Mouse (Mus musculus) forebrain, embryonic 15.5 days (tissue): Measurements from ENCODE around the gene Tgfbr3l. TPM values are rescaled to one million over a fixed set of nuclear protein-coding genes. Genes with fewer than 3 reads are reported as not detected.

Source experiments
- ATAC-seq: fragments of 200-750 bp; cut with Nextera tagmentation; replicated peaks from 2 replicates; pipeline ENCODE4 v1.8.0; 2017; ENCODE audit warnings: mild to moderate bottlenecking, moderate TSS enrichment, moderate library complexity
- H3K27ac ChIP-seq: fragments of 300-500 bp; sonication (generic); replicated peaks from 2 replicates; pipeline ENCODE4 v1.5.1; 2015; ENCODE audit warnings: mild to moderate bottlenecking, inconsistent platforms
- H3K27me3 ChIP-seq: fragments of 300-500 bp; sonication (generic); 2 replicates; pipeline ENCODE4 v1.6.1; 2015; ENCODE audit warnings: inconsistent platforms
- H3K36me3 ChIP-seq: fragments of 300-500 bp; sonication (generic); 2 replicates; pipeline ENCODE4 v1.6.1; 2015; ENCODE audit warnings: mild to moderate bottlenecking, inconsistent platforms
- H3K4me1 ChIP-seq: fragments of 300-500 bp; sonication (generic); 2 replicates; pipeline ENCODE4 v1.6.1; 2015; ENCODE audit warnings: inconsistent platforms
- H3K4me2 ChIP-seq: fragments of 300-500 bp; sonication (generic); replicated peaks from 2 replicates; pipeline ENCODE4 v1.6.1; 2015; ENCODE audit warnings: mild to moderate bottlenecking, inconsistent platforms
- H3K4me3 ChIP-seq: fragments of 300-500 bp; sonication (generic); 2 replicates; pipeline ENCODE4 v1.5.1; 2015; ENCODE audit warnings: mild to moderate bottlenecking, inconsistent platforms
- H3K9ac ChIP-seq: fragments of 300-500 bp; sonication (generic); replicated peaks from 2 replicates; pipeline ENCODE4 v1.6.1; 2015; ENCODE audit warnings: mild to moderate bottlenecking, inconsistent platforms
- H3K9me3 ChIP-seq: fragments of 300-500 bp; sonication (generic); 2 replicates; pipeline ENCODE4 v1.6.1; 2016; ENCODE audit warnings: inconsistent platforms
- WGBS: fragments of 180-500 bp; shearing (Covaris S2); methylation state at CpG from one replicate; pipeline ENCODE4 v1.1.7; 2015; ENCODE audit warnings: mixed read lengths; 5-methylcytosine and 5-hydroxymethylcytosine counted together
- polyA plus RNA-seq: library from polyadenylated mRNA; unstranded; fragments of >200 nt; fragmentation: Nextera tagmentation; extraction: Ambion mirVana; gene quantifications from 2 replicates; pipeline ENCODE4 v1.2.1, GENCODE M21; 2015

Tgfbr3l gene
- polyA plus RNA-seq, 1 experiment from 2014 or later: 3.4 TPM

- Histone ChIP-seq H3K27me3 (no peaks in the 10 kb centered on the region), H3K36me3 (peaks cover 89% of the 10 kb centered on the region), H3K4me2 (no peak overlapping the region), H3K9me3 (no peaks in the 10 kb centered on the region), H3K9ac (no peak overlapping the region), H3K27ac (no peak overlapping the region), H3K4me3 (no peak overlapping the region), H3K4me1 (no peaks in the 10 kb centered on the region)
- ATAC-seq: no peak
- 86% methylated on average over 5 of the region's 5 CpGs for WGBS
These were observed 44.7 kb downstream of the Tgfbr3l start for GRCm38 (mm10) chr8:4292738-4293137.

- Histone ChIP-seq H3K4me1 (no peaks in the 10 kb centered on the region), H3K36me3 (peaks cover 88% of the 10 kb centered on the region), H3K4me2 (no peak overlapping the region), H3K4me3 (no peak overlapping the region), H3K27ac (no peak overlapping the region), H3K27me3 (no peaks in the 10 kb centered on the region), H3K9ac (no peak overlapping the region), H3K9me3 (no peaks in the 10 kb centered on the region)
- 96% methylated on average over 4 of the region's 4 CpGs for WGBS
- no peak for ATAC-seq
These were observed 49.8 kb downstream of the Tgfbr3l start for GRCm38 (mm10) chr8:4297822-4298221.

Other genes starting within 250 kb of the Tgfbr3l start
- 0.22 TPM in 1 of 2 replicates, not detected in the other for gene Cd209f, start 142.4 kb upstream of the Tgfbr3l start, polyA plus RNA-seq
- gene Cd209g, start 114.1 kb upstream of the Tgfbr3l start, polyA plus RNA-seq: not detected in 2 replicates
- gene Evi5l, start 81.6 kb upstream of the Tgfbr3l start, polyA plus RNA-seq: 98.4 and 98.9 TPM in 2 replicates
- gene Prr36, start 30.8 kb upstream of the Tgfbr3l start, polyA plus RNA-seq: 40.5 and 52.5 TPM in 2 replicates
- not detected in 2 replicates for gene Lrrc8e, start 21.4 kb upstream of the Tgfbr3l start, polyA plus RNA-seq
- 26.3 and 27.5 TPM in 2 replicates for gene Map2k7, start 9.5 kb upstream of the Tgfbr3l start, polyA plus RNA-seq
- 0.89 and 1.3 TPM in 2 replicates for gene Gm49320, start 9.3 kb upstream of the Tgfbr3l start, polyA plus RNA-seq
- 73.5 and 74.7 TPM in 2 replicates for gene Snapc2, start 4.9 kb downstream of the Tgfbr3l start, polyA plus RNA-seq
- 397 and 404 TPM in 2 replicates for gene Ctxn1, start 11.1 kb downstream of the Tgfbr3l start, polyA plus RNA-seq
- gene Timm44, start 27.7 kb downstream of the Tgfbr3l start, polyA plus RNA-seq: 42.6 and 43.3 TPM in 2 replicates
- 21.7 and 22.6 TPM in 2 replicates for gene Ccl25, start 77.0 kb downstream of the Tgfbr3l start, polyA plus RNA-seq
- gene Elavl1, start 77.2 kb downstream of the Tgfbr3l start, polyA plus RNA-seq: 149 and 159 TPM in 2 replicates
- 34.4 and 42.3 TPM in 2 replicates for gene Cers4, start 244.8 kb downstream of the Tgfbr3l start, polyA plus RNA-seq